Mouse (Mus musculus) liver, embryonic 14.5 days (tissue): ENCODE measurements at regions not wholly inside any gene's neighbourhood (a gene's known extent, or its start where the extent isn't known, plus 50 kb on each side); places are given as distances from the start of the nearest gene placed in this dataset.
"Not testable (repeated sequence)": the region's sequence is repeated elsewhere in the genome, so short reads cannot be mapped to it uniquely, and the experiment has no call there.

Experiments
- ATAC-seq: fragments of 200-750 bp; cut with Nextera tagmentation; 2 replicates; pipeline ENCODE4 v1.8.0; 2017; ENCODE audit warnings: moderate number of reproducible peaks, mild to moderate bottlenecking, moderate library complexity; ENCODE audit not compliant: insufficient read depth
- DNase-seq, 3 experiments: peaks; one replicate each; pipeline ENCODE4 v3.0.0-alpha.2; 2012 to 2013; ENCODE audit warnings: low read depth in 3 of 3, low spot score in 3 of 3
- H3K27ac ChIP-seq: fragments of 300-500 bp; sonication (generic); 2 replicates; pipeline ENCODE4 v1.5.1; 2014; ENCODE audit warnings: moderate library complexity, mild to moderate bottlenecking, control low read depth, inconsistent platforms
- H3K27me3 ChIP-seq: fragments of 300-500 bp; sonication (generic); 2 replicates; pipeline ENCODE4 v1.6.1; 2014; ENCODE audit warnings: mild to moderate bottlenecking, low read length, moderate library complexity; ENCODE audit not compliant: control insufficient read depth, insufficient read depth
- H3K36me3 ChIP-seq: fragments of 300-500 bp; sonication (generic); replicated peaks from 2 replicates; pipeline ENCODE4 v1.6.1; 2014; ENCODE audit warnings: low read depth; ENCODE audit not compliant: control insufficient read depth, insufficient read depth
- H3K4me1 ChIP-seq, 2 experiments: fragments of 200-500 bp in 1 of 2; fragments of 300-500 bp in 1 of 2; sonication (generic) in 1 of 2; replicated peaks; 2 replicates each; pipeline ENCODE4 v1.6.1; 2012 to 2014; ENCODE audit warnings: antibody characterized with exemption in 1 of 2, inconsistent platforms in 1 of 2, low read length in 1 of 2; ENCODE audit not compliant: control insufficient read depth in 2 of 2, insufficient read depth in 2 of 2
- H3K4me2 ChIP-seq: fragments of 300-500 bp; sonication (generic); 2 replicates; pipeline ENCODE4 v1.6.1; 2014; ENCODE audit warnings: low read depth, mild to moderate bottlenecking, control low read depth, moderate library complexity
- H3K4me3 ChIP-seq, 2 experiments: fragments of 200-500 bp in 1 of 2; fragments of 300-500 bp in 1 of 2; sonication (generic) in 1 of 2; 2 replicates each; pipeline ENCODE4 v1.5.1; 2012 to 2014; ENCODE audit warnings: low read depth in 2 of 2, low read length in 2 of 2, mild to moderate bottlenecking in 2 of 2, control low read depth in 1 of 2, inconsistent platforms in 1 of 2, moderate library complexity in 1 of 2; ENCODE audit not compliant: insufficient read depth in 1 of 2
- H3K9ac ChIP-seq: fragments of 300-500 bp; sonication (generic); replicated peaks from 2 replicates; pipeline ENCODE4 v1.6.1; 2014; ENCODE audit warnings: mild to moderate bottlenecking, control low read depth, moderate library complexity
- H3K9me3 ChIP-seq: fragments of 300-500 bp; sonication (generic); 2 replicates; pipeline ENCODE4 v1.6.1; 2016; ENCODE audit warnings: low read length, mixed read lengths; ENCODE audit not compliant: control insufficient read depth
- CTCF ChIP-seq: IDR thresholded peaks from 2 replicates; pipeline ENCODE4 v1.5.1; 2016; ENCODE audit warnings: antibody characterized with exemption, low read depth, control low read depth
- EP300 ChIP-seq: IDR thresholded peaks from 2 replicates; pipeline ENCODE4 v1.6.1; 2016; ENCODE audit warnings: antibody characterized with exemption, low read depth
- WGBS: fragments of 180-500 bp; shearing (Covaris S2); extraction: QIAGEN DNeasy Blood & Tissue Kit; methylation state at CpG from one replicate; pipeline ENCODE4 v1.1.7; 2014; ENCODE audit not compliant: insufficient replicate concordance; 5-methylcytosine and 5-hydroxymethylcytosine counted together

GRCm38 (mm10) chr12:27916401-27916920 is 574.1 kb upstream of the Sox11 start:
- TF ChIP-seq EP300 (no peak), CTCF (no peak)
- no peak for ATAC-seq
- no peaks in the 10 kb centered on the region for H3K4me1 ChIP-seq
- no peaks in the 10 kb centered on the region for H3K27me3 ChIP-seq
- H3K27ac ChIP-seq, result no peak overlapping the region
- DNase-seq, result no peak
- 25% methylated on average over 3 of the region's 3 CpGs for WGBS
- no peak overlapping the region for H3K4me2 ChIP-seq
- no peaks in the 10 kb centered on the region for H3K36me3 ChIP-seq
- H3K9ac ChIP-seq, result no peak overlapping the region
- no peaks in the 10 kb centered on the region for H3K9me3 ChIP-seq
- H3K4me3 ChIP-seq, result no peak overlapping the region

DNA sequence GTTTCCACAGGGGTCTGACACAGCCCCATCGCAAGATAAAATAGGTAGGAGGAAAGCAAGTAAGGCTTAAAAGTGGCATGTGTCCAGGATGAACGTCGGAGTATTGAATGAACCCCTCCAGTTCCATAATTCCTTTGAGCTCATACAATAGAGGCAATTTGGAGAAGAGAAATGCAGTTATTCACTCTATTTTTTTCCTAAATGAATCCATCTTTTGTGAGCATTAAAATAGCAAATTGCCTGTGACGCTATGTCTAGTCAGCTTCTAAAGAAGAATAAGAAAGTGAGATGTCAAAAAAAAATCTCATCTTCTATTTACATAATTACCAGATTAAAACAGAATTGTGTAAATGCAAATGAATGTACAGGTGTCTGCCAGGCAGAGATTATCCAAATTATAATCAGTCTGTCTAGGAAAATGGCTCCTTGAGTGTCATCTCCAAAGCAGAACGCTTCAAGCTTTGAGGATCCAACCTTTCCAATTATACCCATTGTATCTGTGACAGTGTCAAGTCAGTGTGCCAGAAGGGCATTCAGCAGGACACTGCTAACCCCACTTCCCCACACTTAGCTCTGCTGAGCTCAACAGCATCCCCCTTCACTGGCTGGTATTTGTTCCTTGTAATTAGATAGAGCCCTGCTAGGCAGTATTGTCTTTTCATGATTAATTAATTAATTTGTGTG is 567.2 kb upstream of the Sox11 start:
- DNase-seq (no peak), ATAC-seq (no peak)
- TF ChIP-seq EP300 (no peak), CTCF (no peak)
- Histone ChIP-seq H3K9me3 (no peaks in the 10 kb centered on the region), H3K27ac (no peak overlapping the region), H3K27me3 (no peaks in the 10 kb centered on the region), H3K9ac (no peak overlapping the region), H3K36me3 (no peaks in the 10 kb centered on the region), H3K4me1 (no peaks in the 10 kb centered on the region), H3K4me3 (no peak overlapping the region), H3K4me2 (no peak overlapping the region)
- 74% methylated on average over 5 of the region's 5 CpGs for WGBS

DNA sequence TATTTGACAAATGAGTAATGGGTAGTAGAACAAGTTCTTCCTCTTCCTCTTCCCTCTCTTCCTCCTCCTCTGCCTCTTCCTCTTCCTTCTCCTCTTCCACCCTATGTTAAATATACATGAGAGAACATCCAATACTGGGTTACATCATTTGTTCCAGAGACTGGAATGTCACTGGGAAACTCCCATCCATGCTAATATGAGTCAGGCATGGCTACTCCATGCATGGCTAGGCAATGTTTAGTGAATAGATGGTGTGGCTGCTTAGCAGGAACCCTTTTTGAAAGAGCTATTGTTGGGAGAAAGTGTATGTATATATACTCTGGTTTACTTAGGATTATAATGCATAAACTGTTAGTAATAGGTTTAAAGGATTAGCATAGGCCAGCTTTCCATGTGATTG is 554.3 kb upstream of the Sox11 start:
- H3K27ac ChIP-seq, ATAC-seq, H3K4me1 ChIP-seq, H3K4me3 ChIP-seq, DNase-seq, H3K27me3 ChIP-seq, H3K9ac ChIP-seq, H3K4me2 ChIP-seq, H3K36me3 ChIP-seq, H3K9me3 ChIP-seq: not testable (repeated sequence)

DNA sequence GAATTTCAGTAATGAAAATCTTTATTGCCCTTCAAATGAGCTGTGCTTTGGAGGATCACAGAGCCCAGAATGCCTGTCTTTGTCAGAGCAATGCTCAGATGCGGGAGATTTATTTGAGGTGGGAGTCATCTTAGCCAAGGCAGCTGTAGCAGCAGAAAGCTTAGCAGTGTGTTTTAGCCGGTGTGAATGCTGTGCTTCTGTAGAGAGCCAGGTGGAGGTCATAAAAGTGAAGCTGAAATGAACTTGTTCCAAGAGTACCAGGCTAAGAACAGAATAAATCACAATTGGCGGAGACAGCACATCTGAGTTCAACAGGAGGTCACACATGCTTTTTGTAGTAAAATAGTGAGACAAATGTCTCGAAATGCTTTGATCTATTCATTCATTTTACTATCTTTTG is 539.3 kb upstream of the Sox11 start:
- DNase-seq (no peak), ATAC-seq (no peak)
- H3K4me2 ChIP-seq, result no peak overlapping the region
- no peaks in the 10 kb centered on the region for H3K36me3 ChIP-seq
- no peak overlapping the region for H3K9ac ChIP-seq
- no peaks in the 10 kb centered on the region for H3K4me1 ChIP-seq
- no peak overlapping the region for H3K4me3 ChIP-seq
- H3K27ac ChIP-seq, result no peak overlapping the region
- no peaks in the 10 kb centered on the region for H3K9me3 ChIP-seq
- H3K27me3 ChIP-seq, result no peaks in the 10 kb centered on the region
- TF ChIP-seq EP300, result no peak
- no peak for TF ChIP-seq CTCF
- WGBS, result 54% methylated on average over 4 of the region's 4 CpGs

GRCm38 (mm10) chr12:27866421-27866820 is 524.0 kb upstream of the Sox11 start:
- 26% methylated on average over 1 of the region's 1 CpGs for WGBS
- Histone ChIP-seq H3K9ac (no peak overlapping the region), H3K36me3 (no peaks in the 10 kb centered on the region), H3K4me3 (no peak overlapping the region), H3K27me3 (no peaks in the 10 kb centered on the region), H3K4me2 (no peak overlapping the region), H3K4me1 (no peaks in the 10 kb centered on the region), H3K27ac (no peak overlapping the region), H3K9me3 (no peaks in the 10 kb centered on the region)
- TF ChIP-seq CTCF (no peak), EP300 (no peak)
- ATAC-seq (no peak), DNase-seq (no peak)
